Mouse (Mus musculus) liver, embryonic 18 days (tissue): ENCODE data around the gene Bmf. TPM values are rescaled to one million over a fixed set of nuclear protein-coding genes. Genes with fewer than 3 reads are reported as not detected.

Source experiments
- polyA plus RNA-seq: library from polyadenylated mRNA; depleted of rRNA; stranded (reverse); fragments of >200 nt; gene quantifications from 2 replicates; pipeline ENCODE4 v1.2.3, GENCODE M21; 2012; rRNA removed

Gene Bmf
- 1.8 and 2.4 TPM in 2 replicates for polyA plus RNA-seq

DNA sequence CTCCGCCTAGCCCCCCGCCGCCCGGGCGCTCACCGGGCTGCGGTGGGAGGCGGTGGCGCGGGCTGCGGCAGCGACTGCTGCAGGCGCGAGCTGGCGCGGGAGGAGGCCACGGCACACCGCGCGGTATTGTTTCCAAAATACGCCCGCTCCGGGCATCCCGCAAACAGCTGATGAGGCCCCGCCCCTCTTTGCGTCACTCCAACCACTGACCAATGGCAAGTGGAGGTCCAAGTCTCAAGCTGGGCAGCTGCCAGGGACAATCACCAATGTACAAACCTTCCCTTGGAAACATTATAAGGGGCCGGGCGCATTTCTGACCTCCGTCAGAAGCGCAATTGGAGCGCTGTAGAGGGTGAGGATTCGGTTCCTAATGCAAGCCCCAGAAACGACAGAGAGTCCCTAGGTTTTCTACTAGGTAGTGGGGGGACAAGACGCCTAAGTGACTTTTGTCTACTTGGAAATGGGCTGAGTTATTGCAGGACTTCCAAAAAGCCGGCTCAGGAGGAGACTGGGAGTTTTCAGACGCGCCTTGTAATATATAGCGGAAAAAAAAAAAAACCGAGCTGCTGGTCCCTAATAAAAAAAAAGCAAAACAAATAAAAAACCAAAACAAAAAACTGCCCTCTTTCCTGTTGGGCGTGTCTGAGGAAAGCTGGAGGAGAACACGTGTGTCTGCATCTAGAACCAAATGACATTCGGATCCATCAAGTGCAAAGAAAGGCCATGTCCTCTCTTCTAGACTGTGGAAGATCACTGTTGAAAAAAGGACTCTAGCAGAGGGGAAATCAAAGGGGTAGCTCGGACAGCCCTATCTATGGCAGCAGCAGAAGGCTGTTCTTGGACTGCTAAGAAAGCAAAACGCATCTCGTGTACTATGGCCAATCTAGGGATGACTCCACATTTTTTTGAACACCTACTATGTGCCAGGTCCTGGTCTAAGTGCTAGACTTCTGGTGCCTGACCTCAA is at the start of gene Bmf:
TSS of gene Bmf (minus strand) at position 181 of the 967 bp plus-strand sequence.

DNA sequence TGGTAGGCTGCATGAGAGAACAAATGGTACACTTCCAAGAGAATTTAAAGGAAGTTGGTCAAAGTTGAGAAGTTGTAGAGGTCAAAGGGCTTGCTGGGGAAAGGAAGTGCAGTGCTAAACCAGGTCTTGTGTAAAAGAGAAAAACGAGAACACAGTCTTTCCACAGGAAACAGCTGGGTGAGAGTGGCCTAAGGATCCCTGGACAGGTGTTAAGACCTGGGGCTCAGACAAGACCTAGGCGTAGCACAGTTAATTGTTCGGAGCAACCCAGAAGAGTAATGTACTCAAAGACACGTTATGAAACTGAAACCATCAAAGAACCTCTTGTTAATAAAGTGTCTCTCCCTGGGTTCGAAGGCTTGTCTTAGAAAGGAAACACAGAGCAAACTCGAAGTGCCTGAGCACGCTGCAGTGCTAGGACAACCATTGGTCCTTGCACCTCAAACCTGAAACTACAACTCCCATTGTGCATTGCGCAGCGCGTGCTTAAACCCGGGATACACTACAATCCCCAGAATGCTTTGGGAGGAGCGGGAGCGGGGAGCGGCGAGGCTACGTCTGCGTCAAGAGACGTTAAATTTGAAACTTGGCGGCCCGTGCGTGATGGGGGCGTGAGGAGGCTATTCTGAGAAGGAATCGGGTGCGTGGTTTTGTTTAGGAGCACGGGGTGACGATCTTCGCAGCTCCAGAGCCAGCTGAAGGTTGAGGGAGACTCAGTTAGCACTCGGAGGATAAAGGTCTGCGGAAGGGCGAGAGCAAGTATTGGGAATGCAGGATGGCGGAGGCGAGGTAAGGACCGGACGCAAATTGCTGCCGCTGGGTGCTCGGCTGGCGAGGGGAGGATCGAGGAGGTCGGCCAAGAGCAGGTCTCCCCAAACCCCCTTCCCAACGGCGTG is 48.4 kb upstream of the Bmf start, which contains the start of gene Bub1b:
TSS of gene Bub1b (plus strand) at position 539 of the 896 bp plus-strand sequence.

DNA sequence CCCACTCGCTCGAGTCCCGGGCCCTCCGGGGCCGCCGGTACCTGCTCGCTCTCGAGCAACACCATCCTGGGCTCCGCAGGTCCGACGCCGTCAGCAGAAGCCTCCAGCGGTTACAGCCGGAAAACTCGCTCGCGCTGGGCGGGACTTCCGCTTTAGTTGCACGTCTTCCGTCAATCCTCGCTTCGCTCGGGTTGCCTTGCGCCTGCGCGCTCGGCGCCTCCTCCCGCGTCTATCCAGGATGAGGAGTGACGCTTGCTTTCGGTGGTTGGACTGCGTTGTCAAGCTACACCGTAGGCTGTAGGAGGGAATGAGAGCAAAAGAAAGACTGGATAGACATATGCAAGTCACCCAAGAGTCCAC is 70.0 kb downstream of the Bmf start, which contains the start of gene Srp14:
TSS of gene Srp14 (minus strand) at position 162 of the 360 bp plus-strand sequence.

Other genes starting within 250 kb of the Bmf start
- gene Gpr176, start 176.3 kb downstream of the Bmf start, polyA plus RNA-seq, result 0.23 and 0.24 TPM in 2 replicates
- gene Eif2ak4, start 161.1 kb downstream of the Bmf start, polyA plus RNA-seq, result 8.6 and 9.6 TPM in 2 replicates
- gene Srp14, start 70.0 kb downstream of the Bmf start, polyA plus RNA-seq, result 74.7 and 76.9 TPM in 2 replicates
- gene Bub1b, start 48.5 kb upstream of the Bmf start, polyA plus RNA-seq, result 16.4 and 18.4 TPM in 2 replicates
- 0.22 and 0.24 TPM in 2 replicates for gene Pak6, start 113.6 kb upstream of the Bmf start, polyA plus RNA-seq
- 0.08 and 0.17 TPM in 2 replicates for gene Ankrd63, start 154.3 kb upstream of the Bmf start, polyA plus RNA-seq
- 4.8 and 7.0 TPM in 2 replicates for gene Plcb2, start 178.8 kb upstream of the Bmf start, polyA plus RNA-seq
- gene Inafm2, start 196.1 kb upstream of the Bmf start, polyA plus RNA-seq, result 4.7 and 5.1 TPM in 2 replicates
- gene Ccdc9b, start 213.0 kb upstream of the Bmf start, polyA plus RNA-seq, result 0.90 and 1.00 TPM in 2 replicates
- not detected in 2 replicates for gene Phgr1, start 223.1 kb upstream of the Bmf start, polyA plus RNA-seq
- gene Disp2, start 230.0 kb upstream of the Bmf start, polyA plus RNA-seq, result 0.10 and 0.11 TPM in 2 replicates